Mouse (Mus musculus): ENCODE measurements at regions not wholly inside any gene's neighbourhood (a gene's known extent, or its start where the extent isn't known, plus 50 kb on each side); places are given as distances from the start of the nearest gene placed in this dataset.

DNA sequence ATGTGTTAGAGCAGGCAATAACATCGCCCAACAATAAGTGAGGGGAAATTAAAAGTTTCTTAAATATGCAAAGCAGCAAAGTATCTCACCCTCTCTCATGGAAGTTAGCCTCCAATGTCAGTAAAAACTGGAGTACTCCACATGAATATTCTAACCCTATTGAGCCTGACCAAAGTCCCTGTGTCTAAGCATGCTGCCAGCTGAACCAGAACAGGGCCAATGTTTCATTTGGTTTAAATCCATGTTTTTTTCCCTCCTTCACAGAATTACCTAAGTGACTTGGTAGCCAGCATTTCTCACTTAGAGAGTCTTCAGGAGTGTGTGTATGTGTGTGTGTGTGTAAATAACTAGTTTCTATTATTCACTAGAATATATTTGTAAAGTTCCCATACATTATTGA, 161.4 kb upstream of the Adra1b start:
- Histone ChIP-seq H3K4me1 (peaks cover 6% of the 10 kb centered on the region; the same call in 1 of the 2 replicates), H3K27ac (replicated peaks) (no peak overlapping the region), H3K9me3 (no peaks in the 10 kb centered on the region), H3K36me3 (replicated peaks) (no peaks in the 10 kb centered on the region), H3K27me3 (replicated peaks; ENCODE audit: low read depth, poor library complexity, severe bottlenecking) (no peaks in the 10 kb centered on the region), H3K4me3 (no peak overlapping the region)
- no peak for DNase-seq (ENCODE audit: low spot score)
- WGBS = 89% methylated on average over 1 of the region's 1 CpGs

DNA sequence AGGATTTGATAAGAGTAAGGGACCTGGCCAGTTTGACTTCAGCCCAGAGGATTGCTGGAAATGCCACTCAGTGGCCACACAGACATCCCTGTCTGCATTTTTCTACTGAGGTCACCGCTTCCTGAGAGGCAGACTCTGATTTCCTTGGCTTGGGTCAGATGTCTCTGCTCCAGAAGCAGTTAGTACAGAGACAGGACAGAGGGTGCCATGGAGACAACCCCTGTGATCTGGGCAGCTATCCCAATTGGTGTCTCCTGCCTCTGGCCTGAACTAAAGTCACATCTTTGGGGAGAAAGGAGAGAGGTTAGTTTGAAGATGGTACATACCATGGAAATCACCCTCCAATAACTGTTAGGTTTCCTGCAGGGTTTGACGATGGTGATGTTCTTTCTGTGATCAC, 165.2 kb upstream of the Adra1b start:
- Histone ChIP-seq H3K27ac (replicated peaks) (no peak overlapping the region), H3K4me1 (no peaks in the 10 kb centered on the region), H3K4me3 (no peak overlapping the region), H3K27me3 (replicated peaks; ENCODE audit: low read depth, poor library complexity, severe bottlenecking) (no peaks in the 10 kb centered on the region), H3K9me3 (no peaks in the 10 kb centered on the region), H3K36me3 (replicated peaks) (no peaks in the 10 kb centered on the region)
- DNase-seq (ENCODE audit: low spot score) = no peak
- 85% methylated on average over 2 of the region's 2 CpGs for WGBS

- H3K36me3 ChIP-seq (replicated peaks) = no peaks in the 10 kb centered on the region
- no peak overlapping the region for H3K4me3 ChIP-seq
- no peaks in the 10 kb centered on the region for H3K9me3 ChIP-seq
- H3K27ac ChIP-seq (replicated peaks) = no peak overlapping the region
- DNase-seq (ENCODE audit: low spot score) = no peak
- 85% methylated on average over 3 of the region's 3 CpGs for WGBS
- no peaks in the 10 kb centered on the region for H3K27me3 ChIP-seq (replicated peaks; ENCODE audit: low read depth, poor library complexity, severe bottlenecking)
- no peaks in the 10 kb centered on the region for H3K4me1 ChIP-seq
Observed at GRCm38 (mm10) chr11:44083716-44084115, 182.7 kb upstream of the Adra1b start.

GRCm38 (mm10) chr11:44086951-44087350, 185.9 kb upstream of the Adra1b start:
- H3K4me3 ChIP-seq = no peak overlapping the region
- WGBS = 65% methylated on average over 2 of the region's 2 CpGs
- H3K27ac ChIP-seq (replicated peaks) = no peak overlapping the region
- no peaks in the 10 kb centered on the region for H3K36me3 ChIP-seq (replicated peaks)
- no peaks in the 10 kb centered on the region for H3K27me3 ChIP-seq (replicated peaks; ENCODE audit: low read depth, poor library complexity, severe bottlenecking)
- H3K4me1 ChIP-seq = no peaks in the 10 kb centered on the region
- DNase-seq (ENCODE audit: low spot score) = peak; percentile 10
- H3K9me3 ChIP-seq = no peaks in the 10 kb centered on the region

- Histone ChIP-seq H3K27ac (replicated peaks) (no peak overlapping the region), H3K4me3 (no peak overlapping the region), H3K9me3 (no peaks in the 10 kb centered on the region), H3K4me1 (no peaks in the 10 kb centered on the region), H3K36me3 (replicated peaks) (no peaks in the 10 kb centered on the region), H3K27me3 (replicated peaks; ENCODE audit: low read depth, poor library complexity, severe bottlenecking) (no peaks in the 10 kb centered on the region)
- 89% methylated on average over 9 of the region's 9 CpGs for WGBS
- no peak for DNase-seq (ENCODE audit: low spot score)
Observed at GRCm38 (mm10) chr11:44089514-44089913, 188.5 kb upstream of the Adra1b start.

GRCm38 (mm10) chr11:44095280-44095679, 194.3 kb upstream of the Adra1b start:
- 78% methylated on average over 4 of the region's 4 CpGs for WGBS

DNA sequence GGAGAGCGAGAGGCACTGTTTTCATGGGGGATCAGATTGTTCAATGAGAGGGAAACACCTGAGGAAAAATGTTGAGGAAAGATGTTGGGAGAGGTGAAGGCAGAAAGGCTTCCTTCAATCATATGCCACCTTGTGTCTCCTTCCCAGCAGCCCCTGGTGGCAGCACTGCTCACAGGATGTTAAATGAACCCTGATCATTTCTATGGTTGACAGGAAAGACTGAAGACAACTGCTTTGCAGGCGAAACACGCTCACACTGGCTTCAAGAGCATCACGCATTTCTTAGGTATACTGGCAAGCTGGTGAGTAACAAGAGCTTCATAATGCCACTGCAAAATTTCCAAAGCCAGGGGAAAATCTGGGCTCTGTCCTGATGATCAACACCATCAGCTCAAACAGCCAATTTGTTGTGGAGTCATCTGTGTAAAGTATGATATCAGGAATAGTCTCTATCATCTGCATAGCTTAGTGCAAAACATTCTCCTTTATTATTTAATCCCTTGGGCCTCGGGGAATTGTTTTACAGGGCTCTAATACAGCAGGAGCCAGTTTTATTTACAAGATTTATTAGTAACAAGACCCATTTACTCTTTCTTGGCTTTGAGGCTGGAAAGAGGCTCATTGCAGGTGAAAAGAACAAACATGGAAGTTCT, 202.3 kb upstream of the Adra1b start:
- Histone ChIP-seq H3K9me3 (no peaks in the 10 kb centered on the region), H3K4me3 (no peak overlapping the region), H3K27me3 (replicated peaks; ENCODE audit: low read depth, poor library complexity, severe bottlenecking) (no peaks in the 10 kb centered on the region), H3K36me3 (replicated peaks) (no peaks in the 10 kb centered on the region), H3K4me1 (no peaks in the 10 kb centered on the region), H3K27ac (replicated peaks) (no peak overlapping the region)
- DNase-seq (ENCODE audit: low spot score) = no peak
- 87% methylated on average over 5 of the region's 5 CpGs for whole genome bisulfite sequencing

More at GRCm38 (mm10) chr11:44095280-44095679, 194.3 kb upstream of the Adra1b start:
- no peak overlapping the region for H3K4me3 ChIP-seq
- DNase-seq (ENCODE audit: low spot score) = no peak
- H3K4me1 ChIP-seq = no peaks in the 10 kb centered on the region
- H3K36me3 ChIP-seq (replicated peaks) = no peaks in the 10 kb centered on the region
- H3K9me3 ChIP-seq = no peaks in the 10 kb centered on the region
- H3K27ac ChIP-seq (replicated peaks) = no peak overlapping the region
- no peaks in the 10 kb centered on the region for H3K27me3 ChIP-seq (replicated peaks; ENCODE audit: low read depth, poor library complexity, severe bottlenecking)

GRCm38 (mm10) chr11:44103841-44104191, 202.8 kb upstream of the Adra1b start:
- Histone ChIP-seq H3K9me3 (no peaks in the 10 kb centered on the region), H3K27ac (replicated peaks) (no peak overlapping the region), H3K27me3 (replicated peaks; ENCODE audit: low read depth, poor library complexity, severe bottlenecking) (no peaks in the 10 kb centered on the region), H3K36me3 (replicated peaks) (no peaks in the 10 kb centered on the region), H3K4me3 (no peak overlapping the region), H3K4me1 (no peaks in the 10 kb centered on the region)
- DNase-seq (ENCODE audit: low spot score) = no peak

DNA sequence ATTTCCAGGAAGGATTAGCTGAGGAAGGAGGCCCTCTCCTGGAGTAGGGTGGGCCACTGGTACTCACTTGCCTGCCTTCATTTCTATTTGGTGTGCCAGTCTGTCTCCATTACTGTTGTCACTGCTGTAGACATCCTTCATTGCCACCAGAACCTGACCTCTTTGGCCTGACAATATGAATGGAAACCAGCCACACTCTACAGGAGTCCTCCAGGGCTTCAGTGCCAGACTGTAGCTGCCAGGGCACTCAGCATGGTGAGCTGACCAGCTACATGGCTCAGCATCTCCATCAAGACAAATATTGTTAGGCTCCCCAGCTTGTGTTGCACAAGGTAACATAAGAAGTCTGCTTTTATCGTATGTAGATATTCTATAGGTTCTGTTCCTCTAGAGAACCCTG, 205.2 kb upstream of the Adra1b start:
- no peaks in the 10 kb centered on the region for H3K4me1 ChIP-seq
- H3K9me3 ChIP-seq = no peaks in the 10 kb centered on the region
- 90% methylated on average over 1 of the region's 1 CpGs for WGBS
- no peak for DNase-seq (ENCODE audit: low spot score)
- H3K27me3 ChIP-seq (replicated peaks; ENCODE audit: low read depth, poor library complexity, severe bottlenecking) = no peaks in the 10 kb centered on the region
- H3K27ac ChIP-seq (replicated peaks) = no peak overlapping the region
- no peak overlapping the region for H3K4me3 ChIP-seq
- H3K36me3 ChIP-seq (replicated peaks) = no peaks in the 10 kb centered on the region

- H3K4me1 ChIP-seq = no peaks in the 10 kb centered on the region
- 73% methylated on average over 5 of the region's 5 CpGs for WGBS
- no peak for DNase-seq (ENCODE audit: low spot score)
- no peak overlapping the region for H3K4me3 ChIP-seq
- H3K36me3 ChIP-seq (replicated peaks) = no peaks in the 10 kb centered on the region
- H3K27ac ChIP-seq (replicated peaks) = no peak overlapping the region
- no peaks in the 10 kb centered on the region for H3K27me3 ChIP-seq (replicated peaks; ENCODE audit: low read depth, poor library complexity, severe bottlenecking)
- H3K9me3 ChIP-seq = no peaks in the 10 kb centered on the region
Observed at GRCm38 (mm10) chr11:44111525-44111924, 210.5 kb upstream of the Adra1b start.

DNA sequence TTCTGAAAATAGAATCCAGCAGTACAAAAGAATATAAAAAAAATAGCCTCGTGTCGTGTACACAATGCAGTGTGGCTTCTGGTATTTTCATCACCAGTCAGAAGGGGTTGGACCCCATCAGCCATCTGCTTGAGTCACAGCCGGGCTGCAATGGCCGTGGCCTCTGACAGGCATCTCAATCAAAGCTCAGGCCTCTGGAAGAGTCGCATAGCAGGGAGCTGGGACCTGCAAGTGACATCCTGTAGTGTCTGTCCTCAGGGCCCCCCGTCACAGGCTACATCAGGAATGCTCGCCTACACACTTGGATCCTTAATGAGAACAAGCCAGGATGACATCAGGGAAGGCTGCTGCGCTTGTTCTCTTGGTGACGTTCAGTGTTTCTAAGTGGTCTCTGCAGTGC, 226.1 kb upstream of the Adra1b start:
- DNase-seq (ENCODE audit: low spot score) = no peak
- Histone ChIP-seq H3K4me3 (no peak overlapping the region), H3K4me1 (no peaks in the 10 kb centered on the region), H3K36me3 (replicated peaks) (no peaks in the 10 kb centered on the region), H3K27me3 (replicated peaks; ENCODE audit: low read depth, poor library complexity, severe bottlenecking) (no peaks in the 10 kb centered on the region), H3K27ac (replicated peaks) (no peak overlapping the region), H3K9me3 (no peaks in the 10 kb centered on the region)
- WGBS = 77% methylated on average over 9 of the region's 9 CpGs

DNA sequence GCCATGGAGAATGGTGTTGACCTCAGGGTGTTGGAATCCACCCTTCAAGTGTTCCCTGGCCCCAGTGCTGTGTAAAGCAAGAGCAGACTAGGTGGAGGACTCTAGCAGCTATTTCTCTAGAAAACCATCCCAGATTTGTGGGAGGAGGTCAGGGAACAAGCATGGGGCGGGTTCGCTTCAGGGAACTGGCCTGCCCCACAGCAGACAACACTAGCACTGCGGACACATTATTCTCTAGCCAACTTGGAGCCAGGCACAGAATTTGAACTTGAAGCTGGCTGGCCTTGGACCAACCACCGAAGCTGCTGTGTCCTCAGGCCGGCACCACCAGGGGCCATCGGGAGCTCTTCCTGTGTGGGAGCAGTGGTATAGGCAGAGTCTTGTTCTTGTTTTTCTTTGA, 227.5 kb upstream of the Adra1b start:
- WGBS = 90% methylated on average over 6 of the region's 6 CpGs
- Histone ChIP-seq H3K9me3 (no peaks in the 10 kb centered on the region), H3K36me3 (replicated peaks) (no peaks in the 10 kb centered on the region), H3K4me3 (no peak overlapping the region), H3K27me3 (replicated peaks; ENCODE audit: low read depth, poor library complexity, severe bottlenecking) (no peaks in the 10 kb centered on the region), H3K4me1 (no peaks in the 10 kb centered on the region), H3K27ac (replicated peaks) (no peak overlapping the region)
- DNase-seq (ENCODE audit: low spot score) = no peak

DNA sequence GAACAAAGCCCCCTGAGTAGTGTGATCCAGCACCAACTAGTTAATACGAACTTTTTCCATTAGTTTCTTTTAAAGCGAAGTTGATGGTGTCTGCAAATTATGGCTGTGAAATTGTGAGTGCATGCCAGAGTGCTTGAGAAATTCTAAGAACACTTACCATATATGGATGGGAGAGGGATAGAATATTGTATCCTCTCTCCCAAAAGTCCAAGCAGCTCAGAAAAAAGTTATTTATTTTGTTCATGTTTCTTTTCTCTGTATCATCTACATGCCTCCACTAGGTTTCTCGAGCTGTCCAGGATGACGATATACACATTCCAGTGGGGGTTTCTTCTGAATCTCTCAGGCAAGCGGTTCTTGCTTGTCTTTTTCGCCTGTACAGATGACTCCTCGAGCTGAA, 232.2 kb upstream of the Adra1b start:
- no peaks in the 10 kb centered on the region for H3K36me3 ChIP-seq (replicated peaks)
- whole genome bisulfite sequencing = 82% methylated on average over 7 of the region's 7 CpGs

GRCm38 (mm10) chr11:44136024-44136423, 235.0 kb upstream of the Adra1b start:
- no peaks in the 10 kb centered on the region for H3K36me3 ChIP-seq (replicated peaks)
- no peak overlapping the region for H3K27ac ChIP-seq (replicated peaks)
- H3K9me3 ChIP-seq = no peaks in the 10 kb centered on the region
- WGBS = 83% methylated on average over 3 of the region's 3 CpGs
- no peak overlapping the region for H3K4me3 ChIP-seq
- no peaks in the 10 kb centered on the region for H3K4me1 ChIP-seq
- no peak for DNase-seq (ENCODE audit: low spot score)
- H3K27me3 ChIP-seq (replicated peaks; ENCODE audit: low read depth, poor library complexity, severe bottlenecking) = no peaks in the 10 kb centered on the region

More for the DNA sequence above, 232.2 kb upstream of the Adra1b start:
- Histone ChIP-seq H3K27ac (replicated peaks) (no peak overlapping the region), H3K4me1 (no peaks in the 10 kb centered on the region), H3K4me3 (no peak overlapping the region), H3K27me3 (replicated peaks; ENCODE audit: low read depth, poor library complexity, severe bottlenecking) (no peaks in the 10 kb centered on the region), H3K9me3 (no peaks in the 10 kb centered on the region)
- no peak for DNase-seq (ENCODE audit: low spot score)

Data from embryonic facial prominence, embryonic 10.5 days (tissue).